ENCODE assay signal across 16 mouse cellular contexts in genomic region chr11:67811535-67811934, GRCm38 (mm10). TPM values are rescaled to one million over a fixed set of nuclear protein-coding genes. Genes with fewer than 3 reads are reported as not detected.
DNase-seq lines count a peak whose midpoint lies in the region; ATAC-seq lines count a peak whose summit lies in the region.
"Had no signal": no experiment of that assay in that cellular context is flagged by ENCODE, and none has a peak within 500 bp of the region (broad histone marks: within the 10 kb centered on the region; RNA-seq: fewer than 3 reads in every experiment).

No protein-coding gene starts in this region.

- no peak for ATAC-seq in forebrain, embryonic 16.5 days

- no peaks in the 10 kb centered on the region for H3K9me3 ChIP-seq in forebrain, embryonic 16.5 days (ENCODE audit: control insufficient read depth, low read length)
- H3K9me3 ChIP-seq: hindbrain, embryonic 10.5 days had no signal

- 80% methylated on average over 6 of the region's 6 CpGs for WGBS in forebrain, embryonic 16.5 days

- no peak overlapping the region for H3K27ac ChIP-seq in forebrain, embryonic 16.5 days (ENCODE audit: low read length)
- H3K27ac ChIP-seq: hindbrain, embryonic 10.5 days had no signal

- no peak overlapping the region for H3K9ac ChIP-seq in forebrain, embryonic 16.5 days (replicated peaks; ENCODE audit: low read depth, low read length)

- H3K36me3 ChIP-seq in forebrain, embryonic 16.5 days (ENCODE audit: control insufficient read depth, insufficient read depth), result no peaks in the 10 kb centered on the region
- H3K36me3 ChIP-seq: hindbrain, embryonic 10.5 days had no signal

- H3K4me2 ChIP-seq in forebrain, embryonic 16.5 days (ENCODE audit: low read length), result no peak overlapping the region

- no peaks in the 10 kb centered on the region for H3K4me1 ChIP-seq in forebrain, embryonic 16.5 days (replicated peaks; ENCODE audit: control insufficient read depth, insufficient read depth, low read length)
- H3K4me1 ChIP-seq: hindbrain, embryonic 10.5 days had no signal

- intact Hi-C loops in gastrocnemius, postnatal 36 days (cut with DNase I), result no loop called here

- H3K4me3 ChIP-seq in forebrain, embryonic 16.5 days (replicated peaks; ENCODE audit: low read length), result no peak overlapping the region
- H3K4me3 ChIP-seq: hindbrain, embryonic 10.5 days had no signal

- no peaks in the 10 kb centered on the region for H3K27me3 ChIP-seq in forebrain, embryonic 16.5 days (replicated peaks; ENCODE audit: control insufficient read depth, insufficient read depth, low read length)

- peak; percentile 41 for DNase-seq in gastrocnemius, adult 18-20 months (ENCODE audit: low spot score)
- DNase-seq in gastrocnemius, postnatal 36 days, result no peak
- peak; percentile 22 to 39 for DNase-seq in left cerebral cortex, adult 18-20 months (ENCODE audit: low spot score in 2 of 2)
- DNase-seq in left cerebral cortex, adult 11 months (ENCODE audit: low spot score), result no peak
- peak; percentile 12 for DNase-seq in 416B (ENCODE audit: low read depth)
- DNase-seq in adipocyte (ENCODE audit: low spot score), result peak; percentile 20
- DNase-seq: retina, postnatal 1 day had no signal

RNA-seq across cellular contexts. Expression of gene Dhrs7c, which starts 13.5 kb away (rescaled TPM):
- total RNA-seq in gastrocnemius, adult 18-20 months (2021), result 100 to 1,000 TPM; 224 to 340 TPM
- total RNA-seq in gastrocnemius, postnatal 36 days (2021), result 100 to 1,000 TPM; 353 to 437 TPM
- not detected for total RNA-seq in left cerebral cortex, adult 18-20 months (2021)
- polyA plus RNA-seq in forebrain, embryonic 16.5 days (2015; fragmentation: Nextera tagmentation; extraction: Ambion mirVana), result not detected in 2 replicates
- total RNA-seq: ES-E14; layer of hippocampus, adult 18-20 months; liver, adult 2 months; megakaryocyte-erythroid progenitor cell, adult 5-6 weeks had no signal
- polyA plus RNA-seq: hindbrain, embryonic 10.5 days; liver, adult 2 months had no signal

RNA-seq across cellular contexts. Expression of gene Gsg1l2, which starts 37.1 kb away (rescaled TPM):
- total RNA-seq in gastrocnemius, adult 18-20 months (2021), result not detected
- total RNA-seq in gastrocnemius, postnatal 36 days (2021), result not detected
- total RNA-seq in left cerebral cortex, adult 18-20 months (2021), result not detected
- polyA plus RNA-seq in forebrain, embryonic 16.5 days (2015; fragmentation: Nextera tagmentation; extraction: Ambion mirVana), result not detected in 2 replicates
- total RNA-seq: adrenal gland, adult 18-20 months; ES-E14; layer of hippocampus, adult 18-20 months; liver, adult 2 months; megakaryocyte-erythroid progenitor cell, adult 5-6 weeks had no signal
- polyA plus RNA-seq: gonadal fat pad, adult 2 months; hindbrain, embryonic 10.5 days; liver, adult 2 months; neural tube, embryonic 11.5 days had no signal

RNA-seq across cellular contexts. Expression of gene Glp2r, which starts 40.6 kb away (rescaled TPM):
- total RNA-seq in gastrocnemius, adult 18-20 months (2021), result under 1 TPM; 0.43 to 0.59 TPM
- total RNA-seq in gastrocnemius, postnatal 36 days (2021), result under 1 TPM; 0.13 to 0.37 TPM
- 1 to 10 TPM; 2.0 to 2.1 TPM for total RNA-seq in left cerebral cortex, adult 18-20 months (2021)
- 0.05 TPM in 1 of 2 replicates, not detected in the other for polyA plus RNA-seq in forebrain, embryonic 16.5 days (2015; fragmentation: Nextera tagmentation; extraction: Ambion mirVana)
- total RNA-seq: ES-E14; megakaryocyte-erythroid progenitor cell, adult 5-6 weeks had no signal
- polyA plus RNA-seq: hindbrain, embryonic 10.5 days; liver, adult 2 months; neural tube, embryonic 11.5 days had no signal

Comparison
In these comparisons a context has a peak if more than half of its experiments do, and no peak if none do; other contexts are left out.
1. DNase-seq: peak in gastrocnemius, adult 18-20 months (single experiment), left cerebral cortex, adult 18-20 months (2 of 2), 416B (single experiment) and adipocyte (single experiment); none in gastrocnemius, postnatal 36 days (0 of 2) and left cerebral cortex, adult 11 months (single experiment).
2. RNA of gene Dhrs7c, which starts 13.5 kb away (total RNA-seq): 353 to 437 TPM in gastrocnemius, postnatal 36 days and 224 to 340 TPM in gastrocnemius, adult 18-20 months; not detected in left cerebral cortex, adult 18-20 months; every median in the first group is over 100 times any median in the second.